8 mouse cellular contexts compared by ENCODE assay signal in the genomic region with DNA sequence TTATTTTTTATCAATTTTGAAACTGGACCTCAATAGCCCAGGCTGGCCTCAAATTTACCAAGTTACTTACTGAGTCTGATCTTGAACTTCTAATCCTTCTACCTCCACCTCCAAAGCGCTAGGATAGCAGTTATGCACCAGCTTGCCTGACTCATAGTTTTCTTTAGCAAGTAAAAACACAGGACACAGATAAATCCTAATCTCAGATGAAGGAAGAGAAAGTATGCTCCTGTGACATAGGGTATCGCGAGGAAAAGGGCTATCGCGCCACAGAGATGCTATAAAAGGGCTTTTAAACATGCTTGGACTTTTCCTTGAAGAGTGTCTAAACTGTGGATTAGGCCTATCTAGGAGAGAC. TPM values are rescaled to one million over a fixed set of nuclear protein-coding genes. Genes with fewer than 3 reads are reported as not detected.
DNase-seq lines count a peak whose midpoint lies in the region; ATAC-seq and TF ChIP-seq lines count a peak whose summit lies in the region.

No protein-coding gene starts in this region.

- peaks cover 3% of the 10 kb centered on the region; the same call in 1 of the 2 replicates for H3K4me1 ChIP-seq in liver, adult 2 months (ENCODE audit: control insufficient read depth, insufficient read depth, low read length)
- peaks cover 6% of the 10 kb centered on the region; the same call in 1 of the 2 replicates for H3K4me1 ChIP-seq in embryonic facial prominence, embryonic 13.5 days
- no peaks in the 10 kb centered on the region; the same call in 1 of the 2 replicates for H3K4me1 ChIP-seq in hindbrain, postnatal 0 days (ENCODE audit: insufficient read depth, low read length)
- H3K4me1 ChIP-seq in midbrain, postnatal 0 days (ENCODE audit: insufficient read depth, low read length), result no peaks in the 10 kb centered on the region

- peaks cover 2% of the 10 kb centered on the region for H3K79me2 ChIP-seq in liver, adult 2 months (ENCODE audit: control insufficient read depth, insufficient read depth, low read length)

- H3K27me3 ChIP-seq in liver, adult 2 months (ENCODE audit: control insufficient read depth, insufficient read depth, low read length), result no peaks in the 10 kb centered on the region
- no peaks in the 10 kb centered on the region for H3K27me3 ChIP-seq in embryonic facial prominence, embryonic 13.5 days
- H3K27me3 ChIP-seq in hindbrain, postnatal 0 days (ENCODE audit: insufficient read depth, low read length), result no peaks in the 10 kb centered on the region
- H3K27me3 ChIP-seq in midbrain, postnatal 0 days (ENCODE audit: insufficient read depth, low read length), result no peaks in the 10 kb centered on the region

- H3K4me3 ChIP-seq in liver, adult 2 months (ENCODE audit: insufficient read depth, low read depth, low read length), result no peak overlapping the region
- H3K4me3 ChIP-seq in embryonic facial prominence, embryonic 13.5 days, result peak overlapping the region; percentile 79
- H3K4me3 ChIP-seq in hindbrain, postnatal 0 days (ENCODE audit: low read length), result peak overlapping the region; percentile 83; the same call in 1 of the 2 replicates
- no peak overlapping the region for H3K4me3 ChIP-seq in midbrain, postnatal 0 days (ENCODE audit: low read depth, low read length)

- H3K27ac ChIP-seq in liver, adult 2 months (replicated peaks; ENCODE audit: insufficient read depth, low read depth, low read length), result peak overlapping the region; percentile 26; the same call in 1 of the 2 replicates
- 0 out of 2 replicates have a peak overlapping the region, but pooled peaks have one; percentile 91 for H3K27ac ChIP-seq in embryonic facial prominence, embryonic 13.5 days
- H3K27ac ChIP-seq in hindbrain, postnatal 0 days, result peak overlapping the region; percentile 91
- H3K27ac ChIP-seq in midbrain, postnatal 0 days (ENCODE audit: low read depth, low read length), result peak overlapping the region; percentile 65; the same call in 1 of the 2 replicates

- peak overlapping the region; percentile 85; the same call in 1 of the 2 replicates for H3K4me2 ChIP-seq in embryonic facial prominence, embryonic 13.5 days
- no peak overlapping the region for H3K4me2 ChIP-seq in hindbrain, postnatal 0 days (ENCODE audit: low read depth, low read length)
- no peak overlapping the region for H3K4me2 ChIP-seq in midbrain, postnatal 0 days (ENCODE audit: low read depth, low read length, poor library complexity, severe bottlenecking)

- no peak for ATAC-seq in embryonic facial prominence, embryonic 13.5 days (ENCODE audit: insufficient number of reproducible peaks, insufficient read depth, low FRiP score, low TSS enrichment, low read depth)
- ATAC-seq in hindbrain, postnatal 0 days, result no peak
- ATAC-seq in midbrain, postnatal 0 days (ENCODE audit: low FRiP score), result no peak

- intact Hi-C loops in left cerebral cortex, postnatal 36 days (cut with DNase I), result no loop called here

- no peak for DNase-seq in liver, adult 2 months (ENCODE audit: extremely low read depth, low read depth, low spot score)
- no peak for DNase-seq in liver
- DNase-seq in hindbrain, postnatal 0 days (ENCODE audit: low spot score), result no peak
- no peak for DNase-seq in midbrain, postnatal 0 days (ENCODE audit: low spot score)
- no peak for DNase-seq in ovary, postnatal 36 days (ENCODE audit: low spot score)
- DNase-seq in yolk sac, embryonic 10.5 days (ENCODE audit: low spot score), result no peak
- no peak for DNase-seq in left cerebral cortex, postnatal 36 days (ENCODE audit: low spot score in 2 of 2)

- H3K9me3 ChIP-seq in embryonic facial prominence, embryonic 13.5 days, result no peaks in the 10 kb centered on the region
- H3K9me3 ChIP-seq in hindbrain, postnatal 0 days (ENCODE audit: low read length), result no peaks in the 10 kb centered on the region
- H3K9me3 ChIP-seq in midbrain, postnatal 0 days (ENCODE audit: low read length), result no peaks in the 10 kb centered on the region

- H3K36me3 ChIP-seq in liver, adult 2 months (ENCODE audit: control insufficient read depth, insufficient read depth, low read length), result no peaks in the 10 kb centered on the region
- H3K36me3 ChIP-seq in embryonic facial prominence, embryonic 13.5 days, result peaks cover 22% of the 10 kb centered on the region
- H3K36me3 ChIP-seq in hindbrain, postnatal 0 days (ENCODE audit: insufficient read depth, low read length), result no peaks in the 10 kb centered on the region
- 0 out of 2 replicates have a peak, but pooled peaks cover 4% of the 10 kb centered on the region for H3K36me3 ChIP-seq in midbrain, postnatal 0 days (ENCODE audit: insufficient read depth, low read length)

- no peak for TF ChIP-seq CTCF in liver, adult 2 months (IDR thresholded peaks at IDR 0.05; ENCODE audit: low read depth, low read length)
- no peak for TF ChIP-seq CTCF in hindbrain, postnatal 0 days (IDR thresholded peaks at IDR 0.05; ENCODE audit: low read depth)
- no peak for TF ChIP-seq CTCF in midbrain, postnatal 0 days (IDR thresholded peaks at IDR 0.05)

- H3K9ac ChIP-seq in liver, adult 2 months (ENCODE audit: low read depth, low read length), result no peak overlapping the region
- H3K9ac ChIP-seq in embryonic facial prominence, embryonic 13.5 days, result peak overlapping the region; percentile 93; the same call in 1 of the 2 replicates
- H3K9ac ChIP-seq in hindbrain, postnatal 0 days (replicated peaks; ENCODE audit: low read length), result no peak overlapping the region
- no peak overlapping the region for H3K9ac ChIP-seq in midbrain, postnatal 0 days (replicated peaks; ENCODE audit: low read length, poor library complexity, severe bottlenecking)

- TF ChIP-seq POLR2A in liver, adult 2 months (IDR thresholded peaks at IDR 0.05; ENCODE audit: extremely low read depth, insufficient read depth, low read length), result no peak

- WGBS in liver, adult 2 months, result 21% methylated on average over 5 of the region's 5 CpGs
- 26% methylated on average over 5 of the region's 5 CpGs for whole genome bisulfite sequencing in embryonic facial prominence, embryonic 13.5 days
- 23% methylated on average over 5 of the region's 5 CpGs for WGBS in hindbrain, postnatal 0 days
- 26% methylated on average over 5 of the region's 5 CpGs for WGBS in midbrain, postnatal 0 days

RNA-seq across cellular contexts. Expression of a gene that starts 4.7 kb away (rescaled TPM):
- 27.5 and 33.2 TPM in 2 replicates for total RNA-seq in liver, adult 2 months (2014; rRNA removed)
- 24.3 and 33.5 TPM in 2 replicates for polyA plus RNA-seq in liver, adult 2 months (2012; rRNA removed)
- polyA plus RNA-seq in embryonic facial prominence, embryonic 13.5 days (2015; fragmentation: Nextera tagmentation; extraction: Ambion mirVana), result 137 and 149 TPM in 2 replicates
- 56.0 and 61.6 TPM in 2 replicates for total RNA-seq in hindbrain, postnatal 0 days (2014; rRNA removed)
- polyA plus RNA-seq in hindbrain, postnatal 0 days (2015; fragmentation: Nextera tagmentation; extraction: Ambion mirVana), result 142 and 144 TPM in 2 replicates
- 64.8 and 72.1 TPM in 2 replicates for total RNA-seq in midbrain, postnatal 0 days (2014; rRNA removed)
- 151 and 170 TPM in 2 replicates for polyA plus RNA-seq in midbrain, postnatal 0 days (2015; fragmentation: Nextera tagmentation; extraction: Ambion mirVana)
- 10 to 100 TPM; 65.0 to 72.9 TPM for total RNA-seq in left cerebral cortex, postnatal 36 days (2021)

RNA-seq across cellular contexts. Expression of a gene that starts 4.7 kb away (rescaled TPM):
- total RNA-seq in liver, adult 2 months (2014; rRNA removed), result 94.1 and 98.6 TPM in 2 replicates
- polyA plus RNA-seq in liver, adult 2 months (2012; rRNA removed), result 32.0 and 33.1 TPM in 2 replicates
- 192 and 213 TPM in 2 replicates for polyA plus RNA-seq in embryonic facial prominence, embryonic 13.5 days (2015; fragmentation: Nextera tagmentation; extraction: Ambion mirVana)
- 77.1 and 88.4 TPM in 2 replicates for total RNA-seq in hindbrain, postnatal 0 days (2014; rRNA removed)
- 102 and 109 TPM in 2 replicates for polyA plus RNA-seq in hindbrain, postnatal 0 days (2015; fragmentation: Nextera tagmentation; extraction: Ambion mirVana)
- 93.7 and 108 TPM in 2 replicates for total RNA-seq in midbrain, postnatal 0 days (2014; rRNA removed)
- polyA plus RNA-seq in midbrain, postnatal 0 days (2015; fragmentation: Nextera tagmentation; extraction: Ambion mirVana), result 102 and 106 TPM in 2 replicates
- 10 to 100 TPM; 89.0 to 99.0 TPM for total RNA-seq in left cerebral cortex, postnatal 36 days (2021)

RNA-seq across cellular contexts. Expression of a gene that starts 26.7 kb away (rescaled TPM):
- 17.1 and 23.8 TPM in 2 replicates for total RNA-seq in liver, adult 2 months (2014; rRNA removed)
- polyA plus RNA-seq in liver, adult 2 months (2012; rRNA removed), result 67.0 and 77.3 TPM in 2 replicates
- polyA plus RNA-seq in embryonic facial prominence, embryonic 13.5 days (2015; fragmentation: Nextera tagmentation; extraction: Ambion mirVana), result 2.3 and 2.5 TPM in 2 replicates
- total RNA-seq in hindbrain, postnatal 0 days (2014; rRNA removed), result 26.3 and 41.3 TPM in 2 replicates
- 28.9 and 31.9 TPM in 2 replicates for polyA plus RNA-seq in hindbrain, postnatal 0 days (2015; fragmentation: Nextera tagmentation; extraction: Ambion mirVana)
- 29.9 and 32.6 TPM in 2 replicates for total RNA-seq in midbrain, postnatal 0 days (2014; rRNA removed)
- polyA plus RNA-seq in midbrain, postnatal 0 days (2015; fragmentation: Nextera tagmentation; extraction: Ambion mirVana), result 25.9 and 30.1 TPM in 2 replicates
- total RNA-seq in left cerebral cortex, postnatal 36 days (2021), result 10 to 100 TPM; 54.0 to 54.9 TPM

RNA-seq across cellular contexts. Expression of a gene that starts 30.5 kb away (rescaled TPM):
- total RNA-seq in liver, adult 2 months (2014; rRNA removed), result 1,192 and 1,193 TPM in 2 replicates
- 2,094 and 2,442 TPM in 2 replicates for polyA plus RNA-seq in liver, adult 2 months (2012; rRNA removed)
- 2.2 TPM in 1 of 2 replicates, not detected in the other for polyA plus RNA-seq in embryonic facial prominence, embryonic 13.5 days (2015; fragmentation: Nextera tagmentation; extraction: Ambion mirVana)
- not detected in 2 replicates for total RNA-seq in hindbrain, postnatal 0 days (2014; rRNA removed)
- 1.7 TPM in 1 of 2 replicates, not detected in the other for polyA plus RNA-seq in hindbrain, postnatal 0 days (2015; fragmentation: Nextera tagmentation; extraction: Ambion mirVana)
- 3.3 TPM in 1 of 2 replicates, not detected in the other for total RNA-seq in midbrain, postnatal 0 days (2014; rRNA removed)
- 0.61 and 1.0 TPM in 2 replicates for polyA plus RNA-seq in midbrain, postnatal 0 days (2015; fragmentation: Nextera tagmentation; extraction: Ambion mirVana)
- total RNA-seq in left cerebral cortex, postnatal 36 days (2021), result 1 to 10 TPM in 1 of 2 experiments, not detected in 1; 1.4 TPM

RNA-seq across cellular contexts. Expression of a gene that starts 37.4 kb away (rescaled TPM):
- 2.2 and 4.6 TPM in 2 replicates for total RNA-seq in liver, adult 2 months (2014; rRNA removed)
- polyA plus RNA-seq in liver, adult 2 months (2012; rRNA removed), result 2.6 and 5.9 TPM in 2 replicates
- 37.9 and 38.0 TPM in 2 replicates for polyA plus RNA-seq in embryonic facial prominence, embryonic 13.5 days (2015; fragmentation: Nextera tagmentation; extraction: Ambion mirVana)
- 114 and 152 TPM in 2 replicates for total RNA-seq in hindbrain, postnatal 0 days (2014; rRNA removed)
- 31.9 and 35.3 TPM in 2 replicates for polyA plus RNA-seq in hindbrain, postnatal 0 days (2015; fragmentation: Nextera tagmentation; extraction: Ambion mirVana)
- 140 and 154 TPM in 2 replicates for total RNA-seq in midbrain, postnatal 0 days (2014; rRNA removed)
- 34.8 and 41.0 TPM in 2 replicates for polyA plus RNA-seq in midbrain, postnatal 0 days (2015; fragmentation: Nextera tagmentation; extraction: Ambion mirVana)
- total RNA-seq in left cerebral cortex, postnatal 36 days (2021), result 10 to 100 TPM; 74.9 to 86.3 TPM

Comparison
In these comparisons a context has a peak if more than half of its experiments do, and no peak if none do; other contexts are left out.
1. H3K27ac ChIP-seq: peak in every context shown above with its lines; median percentile 91 in embryonic facial prominence, embryonic 13.5 days; 91 in hindbrain, postnatal 0 days; 65 in midbrain, postnatal 0 days; 26 in liver, adult 2 months.
2. H3K4me3 ChIP-seq: peak in embryonic facial prominence, embryonic 13.5 days (single experiment) and hindbrain, postnatal 0 days (single experiment); none in liver, adult 2 months (single experiment) and midbrain, postnatal 0 days (single experiment).